Mouse (Mus musculus) cortical plate, adult 2 months (tissue): ENCODE results near the gene Plk2. TPM values are rescaled to one million over a fixed set of nuclear protein-coding genes. Genes with fewer than 3 reads are reported as not detected.
A peak's percentile ranks its signal among the peaks of the same experiment; 100 is the strongest.

Source experiments
- H3K27ac ChIP-seq: fragments of 200-500 bp; 2 replicates; pipeline ENCODE4 v1.5.1; 2012; ENCODE audit warnings: low read length, control low read depth, inconsistent platforms; ENCODE audit not compliant: insufficient read depth
- H3K4me1 ChIP-seq: fragments of 200-500 bp; 2 replicates; pipeline ENCODE4 v1.6.1; 2011; ENCODE audit warnings: low read length; ENCODE audit not compliant: control insufficient read depth, insufficient read depth
- H3K4me3 ChIP-seq: fragments of 200-500 bp; 2 replicates; pipeline ENCODE4 v1.5.1; 2011; ENCODE audit warnings: mild to moderate bottlenecking, low read length, control low read depth; ENCODE audit not compliant: insufficient read depth
- CTCF ChIP-seq: fragments of 200-500 bp; IDR thresholded peaks from 2 replicates; pipeline ENCODE4 v1.5.1; 2011; ENCODE audit warnings: mild to moderate bottlenecking, control low read depth, low read length; ENCODE audit not compliant: insufficient read depth; ENCODE audit errors: extremely low read depth
- POLR2A ChIP-seq: fragments of 200-500 bp; IDR thresholded peaks from 2 replicates; pipeline ENCODE4 v1.6.1; 2011; ENCODE audit warnings: mild to moderate bottlenecking, low read length, control low read depth; ENCODE audit not compliant: insufficient read depth; ENCODE audit errors: extremely low read depth
- polyA plus RNA-seq: library from polyadenylated mRNA; depleted of rRNA; stranded (reverse); fragments of >200 nt; gene quantifications from 2 replicates; pipeline ENCODE4 v1.2.3, GENCODE M21; 2012; rRNA removed

Gene Plk2
- polyA plus RNA-seq, 1 experiment, result 110 TPM

DNA sequence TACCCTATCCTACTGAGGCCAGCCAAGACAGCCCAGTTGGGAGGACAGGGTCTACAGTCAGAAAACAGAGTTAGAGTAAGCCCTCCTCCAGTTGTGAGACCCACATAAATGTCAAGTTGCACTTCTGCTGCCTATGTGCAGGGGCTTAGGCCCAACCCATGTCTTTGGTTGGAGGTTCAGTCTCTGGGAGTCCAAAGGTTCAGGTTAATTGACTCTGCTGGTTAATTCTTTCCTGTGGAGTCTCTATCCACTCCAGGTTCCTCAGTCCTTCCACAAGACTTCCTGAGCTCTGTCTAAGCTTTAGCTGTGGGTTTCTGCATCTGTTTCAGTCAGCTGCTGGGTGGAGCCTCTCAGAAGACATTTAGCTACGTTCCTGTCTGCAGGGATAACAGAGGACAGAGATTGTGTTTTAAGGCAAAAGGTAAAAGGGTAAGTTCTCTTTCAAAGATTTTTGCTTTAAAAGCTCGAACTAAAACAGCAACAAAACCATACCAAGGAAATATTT, 37.3 kb downstream of the Plk2 start:
- H3K4me1 ChIP-seq, result no peaks in the 10 kb centered on the region
- no peak overlapping the region for H3K27ac ChIP-seq
- no peak overlapping the region for H3K4me3 ChIP-seq
- TF ChIP-seq POLR2A, result no peak
- no peak for TF ChIP-seq CTCF

DNA sequence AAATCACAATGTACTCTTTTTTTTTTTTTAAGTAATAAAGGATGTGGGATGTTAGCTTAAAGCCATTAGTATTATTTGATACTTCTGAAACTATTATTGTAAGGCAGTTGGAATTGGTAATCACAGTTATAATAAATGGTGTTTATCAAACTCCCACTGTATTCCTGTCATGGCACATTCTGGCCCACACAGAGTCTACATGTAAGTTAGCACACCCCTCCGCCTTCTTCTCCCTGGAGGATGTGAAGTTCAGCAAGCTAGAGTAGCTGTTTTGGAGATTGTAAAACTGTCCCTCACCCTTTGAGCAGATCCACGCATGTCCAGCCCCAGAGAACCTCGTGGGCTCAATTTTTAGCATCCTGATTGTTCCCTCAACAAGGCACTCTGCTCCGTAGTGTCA, 37.8 kb downstream of the Plk2 start:
- Histone ChIP-seq H3K27ac (no peak overlapping the region), H3K4me3 (no peak overlapping the region)

DNA sequence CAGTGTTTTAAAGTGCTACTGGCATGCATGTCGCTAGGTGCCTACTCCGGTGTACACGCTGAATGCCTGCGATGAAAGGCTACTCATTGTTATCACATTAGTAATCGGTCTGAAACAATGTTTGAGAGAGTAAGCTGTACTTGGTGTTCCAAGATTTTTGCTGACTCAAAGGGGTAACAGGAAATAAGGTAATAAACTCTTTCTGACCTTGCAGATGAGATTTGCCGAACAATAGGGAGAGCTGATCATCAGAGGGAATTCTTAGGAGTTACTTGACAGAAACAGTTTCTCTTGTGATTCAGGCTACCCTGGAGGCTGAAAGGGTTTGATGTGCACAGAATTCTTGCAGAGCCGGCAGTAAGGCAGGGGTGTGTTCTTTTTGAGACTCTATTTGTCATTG, 41.8 kb downstream of the Plk2 start:
- Histone ChIP-seq H3K4me1 (no peaks in the 10 kb centered on the region; the same call in 1 of the 2 replicates), H3K4me3 (no peak overlapping the region), H3K27ac (no peak overlapping the region)
- no peak for TF ChIP-seq CTCF
- no peak for TF ChIP-seq POLR2A

More for the DNA sequence above, 37.8 kb downstream of the Plk2 start:
- no peak for TF ChIP-seq POLR2A
- no peak for TF ChIP-seq CTCF
- H3K4me1 ChIP-seq, result no peaks in the 10 kb centered on the region

DNA sequence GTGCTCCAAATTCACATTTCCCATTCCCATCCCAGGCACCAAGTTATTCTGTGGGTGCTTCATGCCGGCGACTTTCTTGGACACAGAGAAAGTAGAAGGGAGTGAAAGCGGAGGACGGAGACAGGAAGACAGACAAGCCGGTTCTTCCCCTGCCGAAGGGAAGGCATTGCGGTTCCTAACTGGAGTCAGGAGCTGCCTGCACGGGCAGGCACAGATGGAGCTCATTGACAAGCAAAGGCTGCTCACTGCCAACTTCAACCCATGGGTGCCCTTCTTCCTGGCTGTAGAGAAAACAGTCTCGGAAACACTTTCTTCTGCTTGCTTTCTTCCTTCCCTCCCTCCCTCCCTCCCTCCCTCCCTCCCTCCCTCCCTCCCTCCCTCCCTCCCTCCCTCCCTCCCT, 43.8 kb downstream of the Plk2 start:
- no peak overlapping the region for H3K27ac ChIP-seq
- no peak overlapping the region for H3K4me3 ChIP-seq
- TF ChIP-seq POLR2A, result no peak
- TF ChIP-seq CTCF, result no peak
- H3K4me1 ChIP-seq, result no peaks in the 10 kb centered on the region; the same call in 1 of the 2 replicates

DNA sequence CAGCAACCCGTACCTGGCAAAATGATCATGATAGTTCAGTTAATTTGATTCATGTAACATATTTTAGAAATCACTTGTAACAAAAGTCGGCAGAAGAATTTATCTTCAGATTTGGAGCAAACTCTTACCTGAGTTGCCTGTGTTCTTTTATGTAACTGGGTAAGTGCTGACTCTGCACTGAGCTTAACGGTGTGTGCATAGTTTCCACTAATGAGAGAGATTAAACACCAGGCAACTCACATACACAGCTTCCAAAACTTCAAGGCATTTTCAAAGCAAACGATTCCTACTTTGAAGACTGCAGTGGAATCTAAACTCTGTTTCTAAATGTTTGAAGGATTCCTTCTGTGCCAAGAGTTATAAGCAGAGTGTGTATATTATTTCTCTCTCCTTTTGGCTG, 49.5 kb downstream of the Plk2 start:
- H3K4me1 ChIP-seq, result no peaks in the 10 kb centered on the region; the same call in 1 of the 2 replicates
- TF ChIP-seq CTCF (no peak), POLR2A (no peak)
- H3K27ac ChIP-seq, result no peak overlapping the region
- H3K4me3 ChIP-seq, result no peak overlapping the region

DNA sequence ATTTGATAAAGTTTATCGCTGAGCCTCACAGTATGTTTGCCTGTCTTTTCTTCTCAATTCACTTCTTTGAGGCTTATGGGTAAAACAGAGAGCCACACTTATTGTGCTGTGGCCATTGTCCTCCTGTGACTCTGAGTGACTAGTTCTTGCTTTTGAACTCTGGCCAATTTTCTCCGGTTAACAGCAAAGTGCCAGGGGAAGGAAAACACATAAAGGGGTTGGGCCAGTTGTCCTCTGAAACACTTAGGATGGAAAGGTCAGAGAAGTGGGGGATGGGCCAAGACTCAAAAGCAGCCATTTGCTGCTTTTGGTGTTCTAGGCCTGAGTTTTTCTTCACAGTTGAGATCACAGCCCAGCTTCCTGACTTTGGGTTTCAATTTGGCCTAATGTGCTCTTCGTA, 50.0 kb downstream of the Plk2 start:
- TF ChIP-seq POLR2A, result no peak
- no peak for TF ChIP-seq CTCF
- H3K4me1 ChIP-seq, result no peaks in the 10 kb centered on the region; the same call in 1 of the 2 replicates
- H3K4me3 ChIP-seq, result no peak overlapping the region
- 0 out of 2 replicates have a peak overlapping the region, but pooled peaks have one; percentile 54 for H3K27ac ChIP-seq

DNA sequence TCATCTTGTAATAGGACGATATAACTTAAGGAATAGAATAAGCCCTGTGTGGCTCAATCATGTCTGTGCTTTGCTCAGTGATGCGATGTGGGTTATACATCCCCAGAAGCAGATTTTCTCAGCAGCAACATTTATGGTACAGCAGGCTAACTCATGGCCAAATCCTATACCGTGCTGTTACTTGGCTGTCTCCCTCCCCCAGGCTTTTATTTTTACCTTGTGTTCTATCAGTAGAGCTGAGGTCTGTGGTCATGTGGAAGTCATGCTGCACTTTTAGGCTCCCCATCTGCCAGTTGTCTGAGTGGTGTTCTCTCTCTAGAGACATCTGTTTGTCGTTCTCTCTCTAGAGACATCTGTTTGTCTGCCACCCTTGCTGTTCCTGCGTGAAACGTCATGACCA, 51.6 kb downstream of the Plk2 start:
- H3K4me1 ChIP-seq, result no peaks in the 10 kb centered on the region; the same call in 1 of the 2 replicates
- no peak overlapping the region for H3K4me3 ChIP-seq
- H3K27ac ChIP-seq, result no peak overlapping the region
- TF ChIP-seq POLR2A (no peak), CTCF (no peak)

DNA sequence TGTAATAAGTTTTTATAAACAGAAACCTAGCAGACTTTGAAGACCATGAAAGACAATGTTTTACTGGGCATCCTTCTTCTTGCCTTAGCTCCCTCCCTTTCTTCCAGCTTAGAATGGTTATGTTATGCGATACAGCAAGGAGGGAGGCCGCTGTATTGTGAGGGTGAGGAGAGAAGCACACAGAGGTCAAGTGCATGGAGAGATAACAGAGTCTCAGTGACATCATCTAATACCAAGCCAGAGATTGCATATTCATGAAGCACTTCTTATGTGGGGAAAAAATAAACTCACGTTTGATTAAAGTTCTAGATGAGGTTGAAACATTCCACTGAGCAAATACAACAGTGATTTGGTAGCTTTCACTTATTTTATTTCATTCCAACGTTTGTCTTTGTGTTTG, 55.2 kb downstream of the Plk2 start:
- H3K27ac ChIP-seq, result no peak overlapping the region
- no peaks in the 10 kb centered on the region for H3K4me1 ChIP-seq
- no peak overlapping the region for H3K4me3 ChIP-seq
- TF ChIP-seq POLR2A (no peak), CTCF (no peak)

Other genes starting within 250 kb of the Plk2 start
- 56.5 and 61.4 TPM in 2 replicates for gene Rab3c, start 114.0 kb upstream of the Plk2 start, polyA plus RNA-seq
- gene Gapt, start 37.8 kb upstream of the Plk2 start, polyA plus RNA-seq, result 0.04 TPM in 1 of 2 replicates, not detected in the other